Mouse (Mus musculus) ES-CJ7 (cell line): ENCODE measurements around the gene Cog5.
A peak's percentile ranks its signal among the peaks of the same experiment; 100 is the strongest.

Source experiments
- DNase-seq: peaks from one replicate; pipeline ENCODE4 v3.0.0; 2011; ENCODE audit warnings: low read depth, low spot score

Cog5 gene

DNA sequence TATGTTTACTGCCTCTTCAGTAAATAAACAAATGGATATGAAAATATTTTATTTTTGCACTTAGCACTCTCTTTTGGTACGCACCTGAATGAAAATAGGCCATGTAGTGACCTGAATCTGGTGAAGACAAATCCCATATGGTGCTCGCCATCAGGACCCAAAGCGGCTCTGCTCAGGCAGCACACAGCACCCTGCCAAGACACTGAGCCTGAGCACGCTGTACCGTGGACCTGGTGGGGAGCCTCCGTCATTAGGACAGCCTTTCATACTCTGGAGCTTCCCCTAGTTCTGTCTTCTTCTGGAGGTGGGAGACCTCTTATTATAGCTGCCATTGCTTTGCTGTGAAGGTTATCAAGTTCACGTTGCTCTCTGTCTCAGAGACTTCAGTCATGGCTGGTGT lies 238.1 kb downstream of the Cog5 start:
- DNase-seq, result no peak

DNA sequence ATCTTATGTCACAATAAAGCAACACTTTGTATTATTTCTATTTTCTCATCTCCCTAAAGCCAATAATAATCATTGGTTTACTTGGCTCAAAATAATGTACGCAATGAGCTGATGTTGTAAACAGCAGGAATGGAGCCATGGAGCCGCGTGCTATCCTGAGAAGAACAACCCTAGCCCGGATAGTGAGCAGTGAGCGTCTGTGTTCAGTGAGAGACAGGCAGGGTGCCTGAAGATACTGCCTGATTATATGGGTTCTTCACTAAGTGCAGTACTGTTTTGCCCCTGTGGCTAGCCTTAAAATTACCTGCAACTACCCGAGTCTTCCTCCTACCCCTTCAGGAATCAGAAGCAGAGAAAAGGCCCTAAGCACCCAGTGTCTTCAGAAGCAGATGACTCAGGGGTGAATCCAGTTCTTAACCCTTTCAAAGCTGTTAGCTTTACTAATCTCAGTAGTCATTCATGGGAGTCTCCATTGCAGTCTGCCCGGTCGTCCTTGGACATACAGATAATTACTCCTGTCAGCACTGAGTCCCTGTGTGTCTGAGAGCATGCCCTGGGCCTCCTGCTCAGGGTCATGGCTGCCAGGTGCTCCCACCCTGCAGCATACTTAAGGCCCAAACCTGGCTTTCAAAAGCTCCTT lies 240.5 kb downstream of the Cog5 start:
- DNase-seq, result no peak

GRCm38 (mm10) chr12:31895888-31896287 lies 241.2 kb downstream of the Cog5 start:
- DNase-seq, result peak; percentile 32

GRCm38 (mm10) chr12:31896295-31896694 lies 241.6 kb downstream of the Cog5 start:
- DNase-seq, result no peak

DNA sequence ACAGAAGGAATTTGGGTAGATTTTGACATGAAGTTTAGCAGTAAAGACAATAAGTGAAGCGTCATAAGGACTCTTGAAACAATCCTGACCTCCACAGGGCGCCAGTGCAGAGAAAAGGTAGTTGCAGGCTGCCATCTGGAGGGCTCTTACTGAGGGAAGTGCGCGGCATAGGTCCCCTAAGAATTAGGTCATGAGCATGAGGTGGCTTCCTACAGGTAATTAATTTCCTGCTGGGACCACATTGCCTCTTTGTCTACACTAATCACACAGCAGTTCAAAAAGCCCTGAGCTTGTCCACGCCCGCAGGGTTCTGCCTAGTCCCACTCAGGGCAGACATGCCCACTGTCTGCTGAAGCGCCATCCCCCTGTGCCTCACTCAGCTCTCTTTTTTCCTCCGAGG lies 242.3 kb downstream of the Cog5 start:
- DNase-seq, result peak; percentile 40

DNA sequence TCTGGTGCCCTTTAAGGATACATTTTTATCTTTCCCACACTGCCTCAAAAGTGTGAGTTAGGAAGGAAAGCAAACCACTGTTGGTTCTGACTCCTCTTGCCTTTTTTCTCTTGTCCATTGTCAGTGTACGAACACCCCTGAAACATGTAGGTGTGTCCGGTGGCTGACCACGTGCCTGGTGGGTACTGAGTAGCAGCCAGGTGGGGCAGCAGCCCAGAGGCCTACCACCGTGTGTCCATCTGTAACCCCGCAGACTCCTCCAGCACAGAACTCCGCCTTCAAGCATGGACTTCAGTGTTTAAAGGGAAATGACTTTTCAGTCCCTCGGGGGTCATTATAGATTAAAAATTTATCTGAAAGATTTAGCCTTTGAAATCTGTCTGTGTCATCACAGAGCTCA lies 242.8 kb downstream of the Cog5 start:
- DNase-seq, result no peak

GRCm38 (mm10) chr12:31900391-31900914 lies 245.8 kb downstream of the Cog5 start:
- peak; percentile 76 for DNase-seq

- DNase-seq, result no peak
These were observed 251.3 kb downstream of the Cog5 start for GRCm38 (mm10) chr12:31905696-31906551.

GRCm38 (mm10) chr12:31907436-31907835 lies 252.8 kb downstream of the Cog5 start:
- no peak for DNase-seq

GRCm38 (mm10) chr12:31912966-31913551 lies 258.4 kb downstream of the Cog5 start:
- DNase-seq, result no peak

GRCm38 (mm10) chr12:31913614-31914013 lies 258.9 kb downstream of the Cog5 start:
- DNase-seq, result no peak

- DNase-seq, result no peak
These were observed 262.0 kb downstream of the Cog5 start for GRCm38 (mm10) chr12:31916691-31917090.

DNA sequence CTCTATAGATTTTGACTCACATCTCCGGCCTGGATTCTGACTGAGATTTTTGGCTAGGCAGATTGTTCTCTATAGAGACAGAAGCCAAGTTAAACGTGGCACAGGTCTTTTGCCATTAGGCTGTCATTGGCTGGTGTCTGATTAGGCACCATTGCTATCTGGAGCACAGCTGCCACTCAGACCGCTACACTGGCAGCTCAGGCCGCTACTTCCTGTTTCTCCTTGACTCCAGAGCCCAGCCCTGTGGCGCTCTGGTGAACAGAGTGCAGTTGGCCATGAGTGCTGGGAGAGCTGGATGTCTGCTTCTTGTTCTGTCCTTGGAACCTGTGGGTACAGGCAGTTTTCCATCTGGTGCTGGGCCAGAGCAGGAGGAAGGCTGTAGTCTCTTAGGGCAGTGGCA lies 262.6 kb downstream of the Cog5 start:
- no peak for DNase-seq

- DNase-seq, result no peak
These were observed 266.1 kb downstream of the Cog5 start for GRCm38 (mm10) chr12:31920464-31921405.

DNA sequence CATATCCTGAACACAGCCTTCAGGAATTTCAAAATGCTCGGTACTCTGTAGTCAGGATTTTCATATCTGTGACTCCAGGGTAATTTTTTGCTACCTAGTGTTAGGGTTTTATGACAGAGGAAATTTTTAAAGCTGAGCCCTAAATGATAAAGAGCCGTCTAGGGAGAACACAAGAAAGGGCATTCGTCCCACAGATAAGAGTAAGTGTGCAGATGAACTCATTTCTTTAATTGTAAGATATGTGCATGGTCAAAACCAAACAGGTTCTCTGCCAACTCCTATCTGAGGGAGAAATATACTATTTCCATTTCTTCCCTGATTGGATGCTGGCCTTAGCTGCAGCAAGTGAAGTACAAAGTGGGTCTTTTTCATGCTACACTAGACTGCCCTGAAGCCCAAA lies 269.5 kb downstream of the Cog5 start:
- DNase-seq, result no peak

- DNase-seq, result no peak
These were observed 270.7 kb downstream of the Cog5 start for GRCm38 (mm10) chr12:31925343-31925742.

- peak; percentile 70 for DNase-seq
These were observed 272.0 kb downstream of the Cog5 start for GRCm38 (mm10) chr12:31926661-31927061.

DNA sequence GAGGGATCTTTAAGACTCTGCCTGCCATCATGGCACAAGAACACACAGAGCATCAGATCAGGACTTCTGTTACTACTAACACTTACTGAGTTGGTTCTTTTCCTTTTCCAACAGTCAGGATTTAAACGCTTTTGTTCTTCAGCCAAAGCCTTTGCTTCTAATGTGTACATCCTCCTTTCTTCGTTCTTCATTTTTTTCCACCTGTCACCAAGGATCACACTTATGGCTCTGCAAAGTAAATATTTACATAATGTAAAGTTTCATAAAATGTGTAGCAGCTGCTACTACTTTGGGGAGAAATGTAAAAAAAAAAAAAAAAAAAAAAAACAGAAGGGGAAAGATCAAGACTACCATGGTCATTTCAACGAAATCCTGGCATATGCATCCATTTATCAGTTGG lies 273.8 kb downstream of the Cog5 start:
- no peak for DNase-seq

GRCm38 (mm10) chr12:31931818-31932217 lies 277.1 kb downstream of the Cog5 start:
- no peak for DNase-seq

GRCm38 (mm10) chr12:31936657-31937300 lies 282.1 kb downstream of the Cog5 start:
- peak; percentile 55 for DNase-seq

GRCm38 (mm10) chr12:31937613-31938012 lies 282.9 kb downstream of the Cog5 start:
- DNase-seq, result no peak
